Mouse (Mus musculus) lung, postnatal 0 days (tissue): ENCODE measurements around the gene Mdn1. TPM values are rescaled to one million over a fixed set of nuclear protein-coding genes. Genes with fewer than 3 reads are reported as not detected.

Source experiments
- ATAC-seq: fragments of 200-750 bp; cut with Nextera tagmentation; 2 replicates; pipeline ENCODE4 v1.8.0; 2017; ENCODE audit warnings: moderate library complexity
- DNase-seq: peaks from one replicate; pipeline ENCODE4 v3.0.0-alpha.2; 2016; ENCODE audit warnings: low spot score
- H3K27ac ChIP-seq: fragments of 300-500 bp; sonication (generic); 2 replicates; pipeline ENCODE4 v1.5.1; 2014; ENCODE audit warnings: antibody characterized with exemption, mild to moderate bottlenecking, low read length, mixed read lengths
- H3K27me3 ChIP-seq: fragments of 300-500 bp; sonication (generic); replicated peaks from 2 replicates; pipeline ENCODE4 v1.6.1; 2014; ENCODE audit warnings: low read length, mixed read lengths; ENCODE audit not compliant: insufficient read depth
- H3K36me3 ChIP-seq: fragments of 300-500 bp; sonication (generic); 2 replicates; pipeline ENCODE4 v1.6.1; 2014; ENCODE audit warnings: low read length, mixed read lengths; ENCODE audit not compliant: insufficient read depth
- H3K4me1 ChIP-seq: fragments of 300-500 bp; sonication (generic); 2 replicates; pipeline ENCODE4 v1.6.1; 2014; ENCODE audit warnings: antibody characterized with exemption, low read depth, low read length, mixed read lengths; ENCODE audit not compliant: insufficient read depth
- H3K4me2 ChIP-seq: fragments of 300-500 bp; sonication (generic); replicated peaks from 2 replicates; pipeline ENCODE4 v1.6.1; 2014; ENCODE audit warnings: low read depth, mild to moderate bottlenecking, low read length, moderate library complexity, mixed read lengths
- H3K4me3 ChIP-seq: fragments of 300-500 bp; sonication (generic); 2 replicates; pipeline ENCODE4 v1.5.1; 2014; ENCODE audit warnings: low read depth, low read length
- H3K9ac ChIP-seq: fragments of 300-500 bp; sonication (generic); replicated peaks from 2 replicates; pipeline ENCODE4 v1.6.1; 2014; ENCODE audit warnings: low read depth, mild to moderate bottlenecking
- H3K9me3 ChIP-seq: fragments of 300-500 bp; sonication (generic); 2 replicates; pipeline ENCODE4 v1.6.1; 2016; ENCODE audit warnings: low read length, mixed read lengths
- CTCF ChIP-seq: IDR thresholded peaks from 2 replicates; pipeline ENCODE4 v1.5.1; 2016; ENCODE audit warnings: antibody characterized with exemption, mild to moderate bottlenecking
- EP300 ChIP-seq: IDR thresholded peaks from 2 replicates; pipeline ENCODE4 v1.6.1; 2016; ENCODE audit warnings: antibody characterized with exemption, mild to moderate bottlenecking, control low read depth
- WGBS: fragments of 180-500 bp; shearing (Covaris S2); extraction: QIAGEN DNeasy Blood & Tissue Kit; methylation state at CpG from one replicate; pipeline ENCODE4 v1.1.7; 2014; 5-methylcytosine and 5-hydroxymethylcytosine counted together
- polyA plus RNA-seq: library from polyadenylated mRNA; unstranded; fragments of >200 nt; fragmentation: Nextera tagmentation; extraction: Ambion mirVana; gene quantifications from 2 replicates; pipeline ENCODE4 v1.2.1, GENCODE M21; 2015

The Mdn1 gene
- polyA plus RNA-seq, 1 experiment from 2014 or later, result 3.2 TPM

- WGBS, result 85% methylated on average over 10 of the region's 10 CpGs
- no peaks in the 10 kb centered on the region for H3K9me3 ChIP-seq
- H3K36me3 ChIP-seq, result peaks cover 11% of the 10 kb centered on the region
- H3K9ac ChIP-seq, result no peak overlapping the region
- H3K4me1 ChIP-seq, result no peaks in the 10 kb centered on the region
- no peak for DNase-seq
- H3K27ac ChIP-seq, result no peak overlapping the region
- H3K4me2 ChIP-seq, result no peak overlapping the region
- no peaks in the 10 kb centered on the region for H3K27me3 ChIP-seq
- no peak for ATAC-seq
- TF ChIP-seq EP300 (no peak), CTCF (no peak)
- H3K4me3 ChIP-seq, result no peak overlapping the region
Observed at GRCm38 (mm10) chr4:32768046-32768445, 111.1 kb downstream of the Mdn1 start.

GRCm38 (mm10) chr4:32770284-32770810 lies 113.4 kb downstream of the Mdn1 start:
- Histone ChIP-seq H3K4me2 (no peak overlapping the region), H3K36me3 (peaks cover 16% of the 10 kb centered on the region), H3K9me3 (no peaks in the 10 kb centered on the region), H3K4me3 (no peak overlapping the region), H3K9ac (no peak overlapping the region), H3K4me1 (no peaks in the 10 kb centered on the region), H3K27me3 (no peaks in the 10 kb centered on the region), H3K27ac (no peak overlapping the region)
- WGBS, result 98% methylated on average over 7 of the region's 7 CpGs
- TF ChIP-seq CTCF (peak; percentile 47), EP300 (no peak)
- no peak for DNase-seq
- ATAC-seq, result no peak

GRCm38 (mm10) chr4:32779996-32780395 lies 123.1 kb downstream of the Mdn1 start:
- Histone ChIP-seq H3K27me3 (no peaks in the 10 kb centered on the region), H3K27ac (no peak overlapping the region), H3K4me1 (no peaks in the 10 kb centered on the region), H3K36me3 (no peaks in the 10 kb centered on the region), H3K4me3 (no peak overlapping the region), H3K9me3 (no peaks in the 10 kb centered on the region), H3K9ac (no peak overlapping the region), H3K4me2 (no peak overlapping the region)
- WGBS, result 93% methylated on average over 4 of the region's 4 CpGs
- DNase-seq (no peak), ATAC-seq (no peak)
- TF ChIP-seq EP300 (no peak), CTCF (no peak)

DNA sequence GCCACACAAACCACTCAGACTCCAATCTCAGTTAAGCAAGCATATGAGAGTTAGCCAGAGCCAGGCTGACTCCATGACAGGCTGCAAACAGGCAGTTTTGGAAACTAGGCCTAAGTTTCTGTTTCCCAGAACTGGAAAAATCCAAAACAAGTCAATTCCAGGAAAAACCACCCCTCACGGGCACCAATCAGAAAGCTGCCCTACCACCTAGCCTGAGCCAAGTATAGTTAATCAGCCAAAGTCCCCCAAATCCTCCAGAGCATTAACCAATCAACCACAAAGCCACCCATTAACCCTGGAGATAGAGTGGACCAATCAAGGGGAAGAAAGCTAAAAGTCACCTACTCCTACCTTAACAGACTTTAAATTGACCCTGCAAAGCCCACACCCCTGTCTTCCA lies 130.2 kb downstream of the Mdn1 start:
- H3K9ac ChIP-seq, result no peak overlapping the region
- no peak for TF ChIP-seq EP300
- TF ChIP-seq CTCF, result no peak
- H3K27me3 ChIP-seq, result no peaks in the 10 kb centered on the region
- DNase-seq (no peak), ATAC-seq (no peak)
- H3K36me3 ChIP-seq, result no peaks in the 10 kb centered on the region
- WGBS, result 86% methylated on average over 1 of the region's 1 CpGs
- no peak overlapping the region for H3K4me3 ChIP-seq
- no peaks in the 10 kb centered on the region for H3K9me3 ChIP-seq
- no peaks in the 10 kb centered on the region for H3K4me1 ChIP-seq
- H3K27ac ChIP-seq, result no peak overlapping the region
- H3K4me2 ChIP-seq, result no peak overlapping the region

DNA sequence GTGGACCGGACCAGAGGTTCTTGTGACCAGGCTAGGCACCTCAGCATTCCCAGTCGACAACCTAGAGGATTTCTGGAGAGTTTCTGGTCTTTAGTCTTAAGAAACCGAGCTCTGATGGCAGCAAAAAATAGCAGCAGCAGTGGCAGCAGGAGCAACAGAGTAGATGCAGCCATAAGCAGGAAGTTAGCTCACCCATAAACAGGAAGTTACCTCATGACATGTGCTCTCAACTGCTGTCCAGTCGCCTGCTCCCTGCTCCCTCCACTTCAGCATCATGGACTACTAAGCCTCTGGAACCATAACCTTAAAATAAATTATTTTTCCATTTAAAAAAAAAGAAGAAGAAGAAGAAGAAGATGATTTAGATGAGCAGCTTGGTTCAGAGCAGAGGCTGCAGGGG lies 132.1 kb downstream of the Mdn1 start:
- 74% methylated on average over 4 of the region's 4 CpGs for WGBS
- H3K4me3 ChIP-seq, result no peak overlapping the region
- TF ChIP-seq CTCF, result no peak
- TF ChIP-seq EP300, result no peak

GRCm38 (mm10) chr4:32798976-32799375 lies 142.1 kb downstream of the Mdn1 start:
- Histone ChIP-seq H3K9me3 (no peaks in the 10 kb centered on the region), H3K4me3 (no peak overlapping the region), H3K4me1 (0 out of 2 replicates have a peak, but pooled peaks cover 5% of the 10 kb centered on the region), H3K4me2 (no peak overlapping the region), H3K27ac (no peak overlapping the region), H3K36me3 (no peaks in the 10 kb centered on the region), H3K9ac (no peak overlapping the region), H3K27me3 (no peaks in the 10 kb centered on the region)
- no peak for ATAC-seq
- no peak for DNase-seq
- 98% methylated on average over 4 of the region's 4 CpGs for WGBS
- TF ChIP-seq CTCF, result no peak
- no peak for TF ChIP-seq EP300

More for the DNA sequence above, 132.1 kb downstream of the Mdn1 start:
- Histone ChIP-seq H3K4me1 (no peaks in the 10 kb centered on the region), H3K27me3 (no peaks in the 10 kb centered on the region), H3K4me2 (no peak overlapping the region), H3K9me3 (no peaks in the 10 kb centered on the region), H3K27ac (no peak overlapping the region), H3K36me3 (no peaks in the 10 kb centered on the region), H3K9ac (no peak overlapping the region)
- DNase-seq (no peak), ATAC-seq (no peak)
